Mouse (Mus musculus) fibroblast of lung, adult 2 months (primary cell): ENCODE results near the gene Gng7.
A peak's percentile ranks its signal among the peaks of the same experiment; 100 is the strongest.

Experiments
- DNase-seq: peaks from one replicate; pipeline ENCODE4 v3.0.0-alpha.2; 2011; ENCODE audit warnings: low read depth

The Gng7 gene

DNA sequence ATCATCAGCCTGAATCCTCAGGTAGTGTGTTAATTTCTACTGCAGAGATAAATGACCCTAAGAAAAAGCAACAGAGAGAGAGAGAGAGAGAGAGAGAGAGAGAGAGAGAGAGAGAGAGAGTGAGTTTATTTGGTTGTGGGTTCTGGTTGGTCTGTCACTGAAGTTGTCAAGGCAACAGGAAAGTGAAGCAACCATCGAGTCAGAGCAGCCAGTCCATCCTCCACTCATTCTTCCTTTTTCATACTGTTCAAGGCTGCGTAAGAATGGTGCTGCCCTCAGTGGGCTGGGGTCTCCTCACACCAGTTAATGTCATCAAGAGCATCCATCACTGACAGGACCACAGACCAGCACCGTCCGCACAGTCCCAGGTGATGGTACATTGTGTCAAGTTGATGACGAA is 70.5 kb downstream of the Gng7 start:
- no peak for DNase-seq

- no peak for DNase-seq
Observed at GRCm38 (mm10) chr10:80943701-80944100, 71.0 kb downstream of the Gng7 start.

GRCm38 (mm10) chr10:80942919-80943318 is 71.8 kb downstream of the Gng7 start:
- no peak for DNase-seq

DNA sequence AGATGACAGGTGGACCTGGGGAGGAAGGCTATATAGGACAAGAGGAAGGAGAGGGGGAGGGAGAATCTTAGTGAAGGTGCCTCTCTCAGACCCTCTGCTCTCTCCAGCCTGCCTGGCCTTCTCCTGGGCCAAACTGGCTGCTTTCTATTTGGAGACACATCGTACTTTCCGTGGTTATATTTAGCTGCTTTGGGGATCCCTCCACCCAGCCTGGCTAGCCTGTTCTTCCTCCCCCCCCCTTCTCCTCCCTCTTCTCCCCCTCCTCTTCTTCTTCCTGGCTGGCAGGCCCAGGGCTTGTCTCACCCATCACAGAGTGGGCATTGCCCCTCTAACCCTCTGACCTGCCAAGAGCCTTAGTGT is 73.8 kb downstream of the Gng7 start:
- DNase-seq = no peak

GRCm38 (mm10) chr10:80940320-80940987 is 74.3 kb downstream of the Gng7 start:
- peak; percentile 97 for DNase-seq

DNA sequence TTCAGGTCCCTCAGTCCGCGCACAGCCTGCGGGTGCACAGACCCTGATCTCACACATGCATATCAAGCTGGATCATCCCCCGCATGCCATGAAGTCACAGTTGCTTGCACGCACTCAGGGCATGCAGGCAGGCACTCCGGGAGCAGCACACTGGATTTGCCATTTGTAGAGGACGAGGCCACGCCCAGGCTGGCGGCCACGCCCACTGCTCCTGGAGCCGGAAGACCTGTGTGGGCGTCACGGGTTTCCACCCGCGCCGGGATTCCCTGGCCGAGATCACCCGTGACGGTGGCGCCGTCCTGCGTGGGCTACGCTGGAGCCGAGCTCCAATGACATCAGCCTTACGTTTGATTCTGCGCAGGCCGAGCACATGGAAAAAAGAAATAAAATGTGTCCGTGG is 75.1 kb downstream of the Gng7 start:
- no peak for DNase-seq

DNA sequence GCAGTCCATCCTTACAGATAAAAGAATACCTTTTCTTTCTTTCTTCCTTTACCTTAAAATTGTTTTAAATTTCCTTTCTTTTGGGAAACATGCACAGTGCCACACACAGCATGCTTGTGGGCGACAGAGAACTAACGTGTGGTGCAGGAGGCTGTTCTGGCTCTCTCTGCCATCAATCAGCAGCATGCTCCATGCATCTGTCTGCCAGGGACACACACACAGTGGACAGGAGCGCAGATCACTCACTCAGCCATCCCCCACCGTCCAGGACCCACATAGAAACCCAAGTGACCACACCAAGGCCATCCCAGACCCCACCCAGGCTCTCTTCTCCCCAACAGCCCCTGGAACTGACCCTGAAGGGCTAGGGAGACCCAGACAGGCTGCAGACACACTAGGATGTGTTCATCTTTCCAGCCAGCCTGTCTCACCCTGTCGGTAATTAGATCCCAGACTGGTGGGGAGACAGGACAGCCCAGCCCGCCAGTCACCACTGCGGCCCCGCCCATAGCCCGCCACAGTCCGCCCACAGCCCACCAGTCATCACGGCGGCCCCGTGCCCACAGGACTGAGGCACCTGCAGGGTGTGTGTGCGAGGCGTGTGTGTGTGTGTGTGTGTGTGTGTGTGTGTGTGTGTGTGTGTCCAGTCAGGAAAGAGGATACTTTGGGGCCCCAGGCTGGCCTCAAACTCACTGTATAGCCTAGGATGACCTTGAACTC is 75.8 kb downstream of the Gng7 start:
- DNase-seq = no peak

GRCm38 (mm10) chr10:80937646-80938045 is 77.1 kb downstream of the Gng7 start:
- no peak for DNase-seq

GRCm38 (mm10) chr10:80936810-80937164 is 78.0 kb downstream of the Gng7 start:
- DNase-seq = no peak

DNA sequence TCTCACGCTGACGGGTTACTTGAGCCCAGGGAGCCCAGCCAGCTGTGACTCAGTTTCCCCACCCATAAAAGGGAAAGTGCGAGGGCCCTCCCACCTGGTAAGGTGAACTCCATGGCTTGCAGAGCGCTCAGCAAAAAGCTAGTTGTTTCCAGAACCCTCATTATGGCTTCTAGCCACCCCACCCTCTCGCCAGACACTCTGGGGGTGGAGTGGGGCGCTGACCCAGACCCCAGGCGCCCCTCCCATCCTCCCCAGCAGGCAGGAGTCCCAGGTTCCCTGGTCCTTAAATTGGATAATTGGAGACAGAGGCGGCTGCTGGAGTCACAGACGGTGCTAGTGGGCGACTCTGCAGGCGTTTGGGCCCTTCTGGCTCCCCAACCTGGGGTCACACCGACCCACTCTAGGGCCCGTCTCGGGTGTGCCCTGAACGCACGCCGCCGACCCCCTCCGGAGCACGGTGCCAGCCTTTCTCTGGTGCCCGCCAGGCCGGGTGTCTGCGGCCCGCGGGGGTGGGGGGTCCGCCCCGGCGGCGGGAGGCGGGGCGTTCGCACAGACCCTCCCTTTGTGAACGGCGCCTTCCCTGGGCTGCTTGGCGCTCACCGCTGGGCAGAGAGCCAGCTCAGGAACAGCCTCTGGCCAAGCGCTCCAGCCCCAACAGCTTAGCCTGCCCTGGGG is 78.5 kb downstream of the Gng7 start:
- peak; percentile 85 for DNase-seq

- DNase-seq = no peak
Observed at GRCm38 (mm10) chr10:80935698-80936097, 79.0 kb downstream of the Gng7 start.

DNA sequence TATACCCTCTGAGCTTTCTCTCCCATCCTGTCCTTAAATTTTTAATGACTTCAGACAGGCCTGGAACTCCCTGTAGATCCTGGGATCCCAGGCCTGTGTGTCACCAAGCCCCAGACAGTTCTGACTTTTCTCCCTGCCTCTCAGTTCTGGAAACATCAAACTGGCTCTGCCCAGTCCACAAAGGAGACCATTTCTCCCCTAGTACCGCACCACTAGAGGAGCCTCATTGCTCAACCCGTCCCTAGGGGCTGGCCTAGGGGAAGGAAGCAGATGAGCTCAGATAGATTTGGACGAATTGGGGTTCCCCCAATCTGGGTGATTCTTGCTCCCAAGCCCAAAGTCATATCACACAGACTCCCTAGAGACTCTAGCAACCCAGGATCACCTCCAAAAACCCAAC is 79.5 kb downstream of the Gng7 start:
- DNase-seq = no peak

DNA sequence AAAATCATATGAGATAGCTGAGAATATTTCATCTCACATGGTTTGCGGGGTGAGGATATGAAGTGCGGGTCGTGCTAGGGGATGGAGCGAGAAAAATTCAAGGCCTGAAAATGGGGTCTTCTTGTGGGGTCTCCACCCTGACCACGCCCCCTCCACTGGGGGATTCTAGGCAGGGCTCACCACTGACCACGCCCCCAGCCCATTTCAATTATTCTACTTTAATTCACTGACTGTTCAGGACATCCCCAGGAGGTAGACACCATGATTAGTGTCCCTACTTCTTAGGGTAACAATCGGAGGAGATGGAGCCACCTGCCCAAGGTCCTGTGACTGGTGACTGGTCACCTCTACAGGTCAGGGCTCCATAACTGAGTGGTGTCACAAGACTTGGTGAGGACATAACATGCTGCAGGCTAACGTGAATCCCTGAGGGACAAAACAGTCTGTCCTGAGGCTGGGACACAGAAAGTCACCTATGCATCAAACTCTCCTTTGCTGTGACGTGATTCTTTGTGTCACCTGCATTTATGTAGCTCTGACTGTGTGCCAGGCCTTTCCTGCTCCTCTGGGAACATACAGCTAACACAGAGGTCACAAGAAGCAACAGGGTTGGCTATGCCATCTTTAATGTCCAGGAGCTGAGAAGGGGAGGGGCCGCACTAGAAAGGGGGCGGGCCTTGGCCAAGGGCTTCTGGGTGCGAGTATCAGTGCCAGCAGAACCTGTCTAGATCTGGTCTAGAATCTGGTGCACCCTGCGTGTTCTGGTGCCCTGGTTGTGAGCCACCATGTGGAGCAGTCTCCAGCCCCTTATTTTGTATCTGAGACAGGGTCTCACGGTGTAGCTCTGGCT is 80.4 kb downstream of the Gng7 start:
- no peak for DNase-seq

- no peak for DNase-seq
Observed at GRCm38 (mm10) chr10:80933421-80933979, 81.2 kb downstream of the Gng7 start.

- DNase-seq = no peak
Observed at GRCm38 (mm10) chr10:80932700-80933420, 81.9 kb downstream of the Gng7 start.

DNA sequence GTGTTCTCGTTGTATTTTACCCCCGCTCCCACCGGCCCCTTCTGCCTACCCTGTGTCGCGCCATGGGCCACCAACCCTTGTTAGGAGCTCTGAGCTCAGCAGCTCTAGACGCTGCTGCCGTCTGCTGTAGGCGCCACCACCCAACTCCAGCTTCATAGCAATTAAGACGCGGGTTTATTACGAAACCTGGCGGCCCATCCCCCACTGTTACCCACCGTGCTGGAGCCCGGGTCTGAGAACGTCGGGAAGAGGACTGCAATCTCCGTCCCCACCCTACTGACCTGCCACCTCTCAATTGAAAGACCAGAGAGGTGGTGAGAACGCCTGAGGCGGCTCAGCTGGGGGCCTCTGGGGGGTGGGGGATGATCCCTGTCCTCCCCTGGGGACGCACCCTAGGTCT is 82.5 kb downstream of the Gng7 start:
- DNase-seq = no peak

DNA sequence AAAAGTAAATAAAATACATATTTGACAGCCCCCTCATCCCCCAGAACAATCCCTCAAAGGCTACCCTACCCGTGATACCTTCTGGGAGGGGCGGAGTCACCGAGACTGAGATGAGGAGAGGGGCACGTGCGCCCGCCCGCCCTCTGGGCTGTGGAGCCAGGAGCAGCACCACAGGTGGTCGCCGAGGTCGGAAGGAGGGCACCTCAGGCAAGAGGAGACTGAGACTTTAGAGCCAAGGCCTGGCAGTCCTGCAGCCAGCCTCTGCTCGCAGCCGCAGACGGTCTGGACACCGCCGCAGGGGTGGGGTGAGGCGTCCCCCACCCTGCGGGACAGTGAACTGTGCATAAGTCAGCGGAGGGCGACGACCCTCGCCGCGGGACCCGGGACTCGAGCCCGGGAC is 83.0 kb downstream of the Gng7 start:
- no peak for DNase-seq

DNA sequence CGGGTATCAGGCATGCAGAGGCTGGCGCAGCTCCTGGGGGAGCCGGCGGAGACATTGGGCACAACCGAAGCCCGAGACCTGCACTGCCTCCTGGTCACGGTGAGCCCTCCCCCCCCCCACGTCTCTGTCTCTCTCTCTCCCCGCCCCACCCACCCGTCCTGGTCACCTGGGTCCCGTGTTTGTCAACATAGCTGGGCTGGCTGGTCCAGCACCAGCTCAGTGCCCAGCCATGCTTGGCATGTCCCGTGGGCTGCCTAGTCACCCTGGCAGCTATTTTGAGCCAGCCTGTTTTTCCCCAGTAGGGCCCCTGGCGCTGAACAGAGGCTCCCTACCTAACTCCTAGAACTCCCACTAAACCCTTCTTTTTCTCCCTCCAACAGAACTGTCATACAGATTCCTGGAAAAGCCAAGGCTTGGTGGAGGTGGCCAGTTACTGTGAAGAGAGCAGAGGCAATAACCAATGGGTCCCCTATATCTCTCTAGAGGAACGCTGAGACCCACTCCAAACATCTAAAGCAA is 83.5 kb downstream of the Gng7 start:
- DNase-seq = no peak

- DNase-seq = no peak
Observed at GRCm38 (mm10) chr10:80930361-80931152, 84.2 kb downstream of the Gng7 start.
